Mouse (Mus musculus) heart, embryonic 12.5 days (tissue): ENCODE data around the gene Igfbp5. TPM values are rescaled to one million over a fixed set of nuclear protein-coding genes. Genes with fewer than 3 reads are reported as not detected.
A peak's percentile ranks its signal among the peaks of the same experiment; 100 is the strongest.

ENCODE experiments used
- ATAC-seq: fragments of 200-750 bp; cut with Nextera tagmentation; 2 replicates; pipeline ENCODE4 v1.8.0; 2017; ENCODE audit warnings: moderate TSS enrichment, moderate library complexity; ENCODE audit not compliant: insufficient number of reproducible peaks, low FRiP score
- H3K27ac ChIP-seq: fragments of 300-500 bp; sonication (generic); 2 replicates; pipeline ENCODE4 v1.5.1; 2016; ENCODE audit warnings: mild to moderate bottlenecking, moderate library complexity; ENCODE audit not compliant: poor library complexity, severe bottlenecking
- H3K27me3 ChIP-seq: fragments of 300-500 bp; sonication (generic); replicated peaks from 2 replicates; pipeline ENCODE4 v1.6.1; 2016; ENCODE audit warnings: mild to moderate bottlenecking, moderate library complexity
- H3K36me3 ChIP-seq: fragments of 300-500 bp; sonication (generic); 2 replicates; pipeline ENCODE4 v1.6.1; 2016; ENCODE audit warnings: mild to moderate bottlenecking, moderate library complexity
- H3K4me1 ChIP-seq: fragments of 300-500 bp; sonication (generic); replicated peaks from 2 replicates; pipeline ENCODE4 v1.6.1; 2016; ENCODE audit warnings: mild to moderate bottlenecking
- H3K4me2 ChIP-seq: fragments of 300-500 bp; sonication (generic); 2 replicates; pipeline ENCODE4 v1.6.1; 2016; ENCODE audit warnings: mild to moderate bottlenecking, moderate library complexity
- H3K4me3 ChIP-seq: fragments of 300-500 bp; sonication (generic); 2 replicates; pipeline ENCODE4 v1.5.1; 2016; ENCODE audit warnings: mild to moderate bottlenecking
- H3K9ac ChIP-seq: fragments of 300-500 bp; sonication (generic); 2 replicates; pipeline ENCODE4 v1.6.1; 2016; ENCODE audit warnings: mild to moderate bottlenecking, moderate library complexity
- H3K9me3 ChIP-seq: fragments of 300-500 bp; sonication (generic); replicated peaks from 2 replicates; pipeline ENCODE4 v1.6.1; 2016; ENCODE audit warnings: mild to moderate bottlenecking, moderate library complexity
- WGBS: fragments of 180-500 bp; shearing (Covaris S2); methylation state at CpG from one replicate; pipeline ENCODE4 v1.1.7; 2016; 5-methylcytosine and 5-hydroxymethylcytosine counted together
- polyA plus RNA-seq: library from polyadenylated mRNA; unstranded; fragments of >200 nt; fragmentation: Nextera tagmentation; extraction: Ambion mirVana; gene quantifications from 2 replicates; pipeline ENCODE4 v1.2.1, GENCODE M21; 2016

The Igfbp5 gene
- polyA plus RNA-seq, 1 experiment from 2014 or later = 179 TPM

GRCm38 (mm10) chr1:72876111-72876510 is 1.4 kb upstream of the Igfbp5 start:
- H3K4me3 ChIP-seq = no peak overlapping the region
- H3K4me1 ChIP-seq = peaks cover 25% of the 10 kb centered on the region
- no peak overlapping the region for H3K27ac ChIP-seq
- no peaks in the 10 kb centered on the region for H3K36me3 ChIP-seq
- no peaks in the 10 kb centered on the region for H3K9me3 ChIP-seq
- H3K9ac ChIP-seq = no peak overlapping the region
- no peaks in the 10 kb centered on the region for H3K27me3 ChIP-seq
- WGBS = 52% methylated on average over 3 of the region's 3 CpGs
- ATAC-seq = no peak
- no peak overlapping the region for H3K4me2 ChIP-seq

DNA sequence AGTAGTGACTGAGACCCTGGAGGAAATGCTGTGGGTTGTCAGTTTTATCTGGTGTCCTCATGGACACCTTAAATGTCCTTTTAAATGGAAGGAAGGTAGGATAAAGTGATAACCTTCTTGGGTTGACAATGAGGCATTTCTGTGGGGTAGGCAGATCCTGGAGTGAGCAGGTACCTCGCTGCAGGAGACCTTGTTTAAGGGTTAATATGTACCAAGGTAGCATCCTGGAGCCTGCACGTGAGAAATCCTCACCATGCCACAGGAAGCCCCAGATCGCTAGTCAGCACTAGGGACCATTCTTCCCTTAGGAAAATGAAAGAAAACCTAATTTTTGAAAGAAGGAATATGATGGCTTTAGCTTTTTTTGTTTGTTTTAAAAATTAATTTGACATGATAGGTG is 1.0 kb upstream of the Igfbp5 start:
- Histone ChIP-seq H3K4me2 (peak overlapping the region; percentile 78), H3K27ac (0 out of 2 replicates have a peak overlapping the region, but pooled peaks have one; percentile 91), H3K4me3 (no peak overlapping the region), H3K4me1 (peaks cover 25% of the 10 kb centered on the region), H3K36me3 (no peaks in the 10 kb centered on the region), H3K27me3 (no peaks in the 10 kb centered on the region), H3K9ac (no peak overlapping the region), H3K9me3 (no peaks in the 10 kb centered on the region)
- WGBS = 9% methylated on average over 3 of the region's 3 CpGs
- ATAC-seq = no peak

DNA sequence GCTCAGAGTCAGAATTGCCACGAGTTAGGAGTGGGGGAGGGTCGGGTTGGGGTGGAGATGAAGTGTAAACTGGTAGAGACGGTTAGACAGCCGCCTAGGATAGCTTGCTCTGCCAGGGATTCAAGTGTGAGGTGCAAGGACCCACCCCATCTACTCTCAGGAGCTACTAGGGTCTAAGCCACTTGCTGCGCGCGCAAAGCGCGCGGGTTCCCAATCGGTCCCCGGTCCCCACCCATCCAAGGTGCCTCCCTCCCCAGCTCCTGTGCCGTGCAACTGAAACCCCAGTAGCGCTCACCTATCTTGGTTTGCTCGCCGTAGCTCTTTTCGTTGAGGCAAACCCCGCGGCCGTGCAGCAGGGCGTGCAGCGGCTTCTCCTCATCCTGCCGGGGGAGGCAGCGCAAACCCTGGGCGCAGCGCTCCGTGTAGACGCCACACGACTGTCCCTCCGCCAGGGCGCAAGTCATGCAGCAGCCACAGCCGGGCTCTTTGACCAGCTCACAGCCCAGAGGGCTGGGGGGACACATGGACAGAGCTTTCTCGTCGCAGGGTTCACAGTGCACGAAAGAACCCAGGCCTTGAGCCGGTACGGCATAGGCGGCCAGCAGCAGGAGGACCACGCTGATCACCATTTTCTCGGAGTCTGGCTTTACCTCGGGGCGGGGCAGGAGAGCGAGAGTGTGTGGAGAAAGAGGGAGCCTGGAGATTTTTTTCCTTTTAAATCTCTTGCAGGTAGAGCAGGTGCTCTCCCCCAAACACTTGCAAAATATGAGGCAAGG is 985 bp downstream of the Igfbp5 start:
- Histone ChIP-seq H3K36me3 (no peaks in the 10 kb centered on the region), H3K4me1 (peaks cover 33% of the 10 kb centered on the region), H3K27me3 (no peaks in the 10 kb centered on the region), H3K9ac (peak overlapping the region; percentile 89), H3K4me2 (peak overlapping the region; percentile 78), H3K9me3 (no peaks in the 10 kb centered on the region), H3K27ac (peak overlapping the region; percentile 91), H3K4me3 (peak overlapping the region; percentile 80)
- ATAC-seq = no peak
- WGBS = under 1% methylated on average over 43 of the region's 43 CpGs

DNA sequence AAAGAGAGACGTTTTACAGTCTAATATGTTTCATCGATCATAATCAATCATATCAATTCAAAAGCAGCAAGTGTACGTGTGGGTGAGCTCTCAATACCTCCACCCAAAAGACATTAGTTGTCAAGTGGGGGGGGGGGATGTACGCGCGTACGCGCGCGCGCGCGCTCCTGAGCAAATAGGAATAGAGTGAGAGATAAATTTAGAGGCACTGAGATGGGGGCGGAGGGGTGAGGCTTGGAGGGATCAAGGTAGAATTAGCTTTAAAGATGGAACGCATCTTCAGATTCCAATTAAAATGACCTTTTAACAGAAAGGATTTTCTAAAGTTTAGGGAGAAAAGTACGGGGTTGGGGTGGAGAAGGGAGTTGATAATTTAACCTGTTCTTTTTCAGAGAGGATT is 1.6 kb downstream of the Igfbp5 start:
- H3K9me3 ChIP-seq = no peaks in the 10 kb centered on the region
- no peaks in the 10 kb centered on the region for H3K36me3 ChIP-seq
- peak overlapping the region; percentile 78 for H3K4me2 ChIP-seq
- peaks cover 28% of the 10 kb centered on the region for H3K4me1 ChIP-seq
- no peaks in the 10 kb centered on the region for H3K27me3 ChIP-seq
- WGBS = under 1% methylated on average over 16 of the region's 16 CpGs
- peak overlapping the region; percentile 91 for H3K27ac ChIP-seq
- peak overlapping the region; percentile 89 for H3K9ac ChIP-seq
- peak overlapping the region; percentile 80 for H3K4me3 ChIP-seq
- no peak for ATAC-seq

GRCm38 (mm10) chr1:72872521-72872920 is 2.2 kb downstream of the Igfbp5 start:
- H3K27ac ChIP-seq = peak overlapping the region; percentile 91
- no peaks in the 10 kb centered on the region for H3K9me3 ChIP-seq
- peak; percentile 69 for ATAC-seq
- no peaks in the 10 kb centered on the region for H3K36me3 ChIP-seq
- peak overlapping the region; percentile 80 for H3K4me3 ChIP-seq
- peaks cover 27% of the 10 kb centered on the region for H3K4me1 ChIP-seq
- H3K27me3 ChIP-seq = no peaks in the 10 kb centered on the region
- 0% methylated on average over 8 of the region's 8 CpGs for WGBS
- peak overlapping the region; percentile 89 for H3K9ac ChIP-seq
- peak overlapping the region; percentile 78 for H3K4me2 ChIP-seq

GRCm38 (mm10) chr1:72871697-72872411 is 2.8 kb downstream of the Igfbp5 start:
- Histone ChIP-seq H3K4me1 (peaks cover 33% of the 10 kb centered on the region), H3K27ac (peak overlapping the region; percentile 66; the same call in 1 of the 2 replicates), H3K27me3 (no peaks in the 10 kb centered on the region), H3K9me3 (no peaks in the 10 kb centered on the region), H3K4me3 (peak overlapping the region; percentile 80), H3K4me2 (peak overlapping the region; percentile 78), H3K9ac (peak overlapping the region; percentile 67), H3K36me3 (no peaks in the 10 kb centered on the region)
- no peak for ATAC-seq
- under 1% methylated on average over 34 of the region's 34 CpGs for WGBS

GRCm38 (mm10) chr1:72871337-72871696 is 3.4 kb downstream of the Igfbp5 start:
- no peaks in the 10 kb centered on the region for H3K9me3 ChIP-seq
- H3K27me3 ChIP-seq = no peaks in the 10 kb centered on the region
- H3K36me3 ChIP-seq = peaks cover 5% of the 10 kb centered on the region
- peak overlapping the region; percentile 67 for H3K9ac ChIP-seq
- H3K27ac ChIP-seq = 0 out of 2 replicates have a peak overlapping the region, but pooled peaks have one; percentile 66
- H3K4me1 ChIP-seq = peaks cover 36% of the 10 kb centered on the region
- no peak for ATAC-seq
- under 1% methylated on average over 6 of the region's 6 CpGs for WGBS
- peak overlapping the region; percentile 80 for H3K4me3 ChIP-seq
- H3K4me2 ChIP-seq = peak overlapping the region; percentile 78

DNA sequence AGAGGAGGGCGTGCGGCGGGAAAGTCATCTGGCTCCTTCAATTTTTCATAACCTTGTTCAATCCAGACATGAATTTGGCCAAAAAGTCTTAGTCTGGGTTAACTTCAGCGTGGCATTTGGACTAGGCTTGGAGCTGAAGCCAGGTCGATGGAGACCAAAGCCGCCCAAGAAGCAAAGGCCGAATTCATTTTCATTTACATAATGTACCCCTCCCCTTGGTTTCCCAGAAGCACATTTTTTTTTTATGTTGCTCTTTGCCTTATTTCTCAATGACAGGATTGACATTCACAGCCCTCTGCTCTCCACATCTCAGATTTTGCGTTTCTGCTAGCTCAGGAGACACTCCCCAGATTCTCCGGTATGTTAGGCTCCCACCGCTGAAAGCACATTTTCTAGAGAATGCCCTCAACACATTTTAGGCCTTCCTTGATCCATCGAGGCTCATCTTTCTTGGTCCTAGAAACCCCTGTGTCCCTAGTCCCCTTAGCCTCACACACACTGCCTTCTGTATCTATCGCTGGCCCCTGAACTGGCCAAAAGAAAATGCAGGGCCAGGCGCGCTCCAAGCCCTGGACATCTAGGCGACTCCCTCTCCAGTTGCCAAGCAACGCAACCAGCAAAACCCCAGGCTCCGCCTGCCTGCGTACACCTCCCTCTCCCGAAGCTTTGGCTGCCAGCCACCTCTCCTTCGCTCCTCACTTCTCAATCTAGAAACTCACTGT is 3.9 kb downstream of the Igfbp5 start:
- Histone ChIP-seq H3K36me3 (peaks cover 9% of the 10 kb centered on the region), H3K9me3 (no peaks in the 10 kb centered on the region), H3K27ac (peak overlapping the region; percentile 60), H3K27me3 (no peaks in the 10 kb centered on the region), H3K4me3 (peak overlapping the region; percentile 80), H3K9ac (peak overlapping the region; percentile 67), H3K4me1 (peaks cover 35% of the 10 kb centered on the region), H3K4me2 (peak overlapping the region; percentile 78)
- WGBS = 2% methylated on average over 20 of the region's 20 CpGs
- ATAC-seq = peak; percentile 40; the same call in 1 of the 2 replicates

DNA sequence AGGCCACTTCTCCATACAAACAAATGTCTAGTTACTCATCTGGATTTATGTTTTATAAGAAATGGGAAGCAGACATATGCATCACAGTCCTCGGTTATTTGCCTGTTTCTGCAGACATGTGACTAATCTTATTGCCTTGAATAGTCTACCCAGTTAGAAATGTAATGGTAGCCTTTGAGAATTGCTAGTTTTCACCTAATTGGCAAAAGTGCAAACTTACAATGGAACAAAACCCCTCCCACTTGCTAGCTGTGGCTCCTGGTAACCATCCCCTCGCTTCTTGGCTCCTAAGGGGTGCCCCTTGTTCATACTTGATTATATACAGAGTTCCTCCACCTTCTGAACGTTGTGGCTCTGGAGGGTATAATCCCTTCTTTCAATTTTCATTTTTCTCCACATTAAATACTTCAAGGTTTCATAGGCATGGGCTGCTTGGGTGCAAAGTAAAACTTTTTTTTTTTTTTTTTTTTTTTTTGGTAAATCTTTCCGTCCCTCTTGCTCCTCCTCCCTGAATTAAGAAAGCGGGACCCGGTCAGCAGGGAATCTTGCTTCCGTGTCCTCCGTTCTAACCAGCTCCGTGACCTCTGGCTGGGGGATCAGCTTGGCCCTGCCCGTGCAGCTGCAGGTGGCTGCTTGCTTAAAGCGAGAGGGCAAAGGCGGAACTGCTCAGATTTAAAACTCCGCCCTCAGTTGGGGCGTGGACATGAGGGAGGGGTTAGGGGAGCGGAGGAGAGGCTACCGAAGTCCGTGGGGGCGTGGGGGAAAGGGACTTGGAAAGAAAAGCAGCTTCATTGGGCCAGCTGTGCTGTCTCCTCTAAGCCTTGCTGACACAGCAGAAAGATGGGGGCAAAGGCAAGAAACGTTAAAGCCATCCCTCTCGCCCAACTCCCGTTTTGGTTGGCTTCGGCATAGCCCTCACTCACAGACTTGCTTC is 4.7 kb downstream of the Igfbp5 start:
- 0 out of 2 replicates have a peak, but pooled peaks have one; percentile 7 for ATAC-seq
- Histone ChIP-seq H3K36me3 (peaks cover 10% of the 10 kb centered on the region), H3K4me3 (peak overlapping the region; percentile 80), H3K9ac (peak overlapping the region; percentile 67), H3K27ac (peak overlapping the region; percentile 60; the same call in 1 of the 2 replicates), H3K4me1 (peaks cover 30% of the 10 kb centered on the region), H3K4me2 (peak overlapping the region; percentile 78), H3K9me3 (no peaks in the 10 kb centered on the region), H3K27me3 (no peaks in the 10 kb centered on the region)
- 11% methylated on average over 22 of the region's 22 CpGs for WGBS

DNA sequence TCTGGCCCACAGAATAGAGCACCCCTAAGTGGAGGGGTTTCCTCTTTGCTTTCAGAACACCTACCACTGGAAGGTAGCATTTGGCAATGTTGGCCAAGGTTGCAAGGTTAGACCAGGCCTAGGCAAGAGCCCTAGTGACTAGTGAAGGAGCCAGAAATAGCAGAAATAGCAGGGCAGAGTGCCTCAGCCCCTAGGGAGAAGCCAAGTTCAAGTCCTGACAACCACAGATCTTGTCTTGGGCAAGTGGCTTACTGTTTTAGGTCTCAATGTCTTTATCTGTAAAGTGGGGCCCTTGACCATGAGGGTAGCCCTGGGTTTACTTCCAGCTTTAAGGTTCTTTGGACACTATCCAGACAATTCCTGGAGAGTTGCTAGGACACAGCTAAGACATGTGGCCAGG is 5.4 kb downstream of the Igfbp5 start:
- Histone ChIP-seq H3K4me2 (0 out of 2 replicates have a peak overlapping the region, but pooled peaks have one; percentile 2), H3K9ac (no peak overlapping the region), H3K4me1 (peaks cover 30% of the 10 kb centered on the region), H3K9me3 (no peaks in the 10 kb centered on the region), H3K27me3 (no peaks in the 10 kb centered on the region), H3K36me3 (peaks cover 16% of the 10 kb centered on the region), H3K27ac (no peak overlapping the region), H3K4me3 (no peak overlapping the region)
- no peak for ATAC-seq
